Mouse (Mus musculus) CH12.LX (cell line): ENCODE measurements at regions not wholly inside any gene's neighbourhood (a gene's known extent, or its start where the extent isn't known, plus 50 kb on each side); places are given as distances from the start of the nearest gene placed in this dataset.

ENCODE experiments used
- DNase-seq: peaks from one replicate; pipeline ENCODE4 v3.0.0-alpha.2; 2013; ENCODE audit errors: extremely low read depth
- H3K27ac ChIP-seq: 2 replicates; pipeline ENCODE4 v1.5.1; 2012; ENCODE audit warnings: low read depth, mild to moderate bottlenecking, control low read depth, moderate library complexity; ENCODE audit not compliant: insufficient read depth
- H3K27me3 ChIP-seq: replicated peaks from 2 replicates; pipeline ENCODE3; 2012; ENCODE audit warnings: inconsistent platforms
- H3K36me3 ChIP-seq, 2 experiments: replicated peaks in 1 of 2; 2 replicates each; pipeline versions ENCODE3 to v1.6.1; 2012; ENCODE audit warnings: inconsistent platforms in 1 of 2, low read length in 1 of 2, mild to moderate bottlenecking in 1 of 2, mixed read lengths in 1 of 2, moderate library complexity in 1 of 2; ENCODE audit not compliant: control insufficient read depth in 1 of 2, insufficient read depth in 1 of 2
- H3K4me1 ChIP-seq, 2 experiments: 2 replicates each; pipeline ENCODE4 v1.6.1; 2012; ENCODE audit warnings: inconsistent platforms in 1 of 2, moderate library complexity in 1 of 2; ENCODE audit not compliant: insufficient read depth in 2 of 2, control insufficient read depth in 1 of 2
- H3K4me2 ChIP-seq: 2 replicates; pipeline ENCODE4 v1.6.1; 2012; ENCODE audit warnings: low read depth, mild to moderate bottlenecking, control low read depth; ENCODE audit not compliant: poor library complexity, insufficient read depth, severe bottlenecking
- H3K4me3 ChIP-seq, 3 experiments: fragments of 150-350 bp in 1 of 3; sonication (generic) in 1 of 3; replicated peaks in 1 of 3; 2 replicates each; pipeline versions ENCODE3 to v1.5.1; 2011 to 2012; ENCODE audit warnings: low read depth in 2 of 3, low read length in 2 of 3, mild to moderate bottlenecking in 2 of 3, moderate library complexity in 2 of 3, control low read depth in 1 of 3, improper control_type of control experiment in 1 of 3, inconsistent platforms in 1 of 3, mixed read lengths in 1 of 3; ENCODE audit not compliant: poor library complexity in 1 of 3
- H3K79me2 ChIP-seq: replicated peaks from 2 replicates; pipeline ENCODE4 v1.6.1; 2012; ENCODE audit warnings: mild to moderate bottlenecking, moderate library complexity; ENCODE audit not compliant: control insufficient read depth, poor library complexity, insufficient read depth, severe bottlenecking; ENCODE audit errors: extremely low read depth
- H3K9ac ChIP-seq: 2 replicates; pipeline ENCODE4 v1.6.1; 2012; ENCODE audit warnings: low read depth, mild to moderate bottlenecking, control low read depth, moderate library complexity; ENCODE audit not compliant: insufficient read depth
- H3K9me3 ChIP-seq: replicated peaks from 2 replicates; pipeline ENCODE3; 2012; ENCODE audit warnings: low read length, inconsistent platforms, mixed read lengths
- BHLHE40 ChIP-seq: IDR thresholded peaks from 2 replicates; pipeline ENCODE4 v1.6.1; 2011; ENCODE audit warnings: mild to moderate bottlenecking, low read depth, low read length, improper control_type of control experiment
- CHD2 ChIP-seq: IDR thresholded peaks from 2 replicates; pipeline ENCODE4 v1.6.1; 2011; ENCODE audit warnings: low read length, improper control_type of control experiment
- CTCF ChIP-seq, 2 experiments: IDR thresholded peaks in 1 of 2; conservative IDR thresholded peaks in 1 of 2; 2 replicates each; pipeline ENCODE4 v1.5.1; 2011 to 2012; ENCODE audit warnings: low read depth in 2 of 2, low read length in 2 of 2, improper control_type of control experiment in 1 of 2, inconsistent platforms in 1 of 2, mild to moderate bottlenecking in 1 of 2, moderate library complexity in 1 of 2
- E2F4 ChIP-seq: IDR thresholded peaks from 2 replicates; pipeline ENCODE4 v1.6.1; 2011; ENCODE audit warnings: low read depth, low read length, improper control_type of control experiment; ENCODE audit not compliant: insufficient replicate concordance
- ELF1 ChIP-seq: IDR thresholded peaks from 2 replicates; pipeline ENCODE4 v1.6.1; 2014; ENCODE audit warnings: low read depth, mild to moderate bottlenecking, inconsistent platforms, low read length, improper control_type of control experiment
- EP300 ChIP-seq: IDR thresholded peaks from 2 replicates; pipeline ENCODE4 v1.6.1; 2011; ENCODE audit warnings: low read length, improper control_type of control experiment
- ETS1 ChIP-seq: conservative IDR thresholded peaks from 2 replicates; pipeline ENCODE4 v1.6.1; 2012; ENCODE audit warnings: low read depth, mild to moderate bottlenecking, inconsistent platforms, low read length, improper control_type of control experiment, moderate library complexity
- GABPA ChIP-seq: IDR thresholded peaks from 2 replicates; pipeline ENCODE4 v1.6.1; 2012; ENCODE audit warnings: low read depth, low read length, improper control_type of control experiment, inconsistent platforms; ENCODE audit not compliant: insufficient replicate concordance
- HCFC1 ChIP-seq: IDR thresholded peaks from 2 replicates; pipeline ENCODE4 v1.6.1; 2012; ENCODE audit warnings: low read depth, mild to moderate bottlenecking, inconsistent platforms, low read length, improper control_type of control experiment
- IRF4 ChIP-seq: IDR thresholded peaks from 2 replicates; pipeline ENCODE4 v1.6.1; 2014; ENCODE audit warnings: low read depth, mild to moderate bottlenecking, inconsistent platforms, low read length, improper control_type of control experiment
- JUN ChIP-seq: IDR thresholded peaks from 2 replicates; pipeline ENCODE4 v1.6.1; 2011; ENCODE audit warnings: low read depth, mild to moderate bottlenecking, low read length, improper control_type of control experiment, moderate library complexity; ENCODE audit not compliant: insufficient read depth
- KAT2A ChIP-seq: IDR thresholded peaks from 2 replicates; pipeline ENCODE4 v1.6.1; 2012; ENCODE audit warnings: low read length, improper control_type of control experiment, inconsistent platforms; ENCODE audit not compliant: insufficient replicate concordance
- MAFK ChIP-seq: IDR thresholded peaks from 2 replicates; pipeline ENCODE4 v1.6.1; 2011; ENCODE audit warnings: low read length, improper control_type of control experiment; ENCODE audit not compliant: insufficient replicate concordance
- MAX ChIP-seq: IDR thresholded peaks from 2 replicates; pipeline ENCODE4 v1.6.1; 2011; ENCODE audit warnings: low read length, improper control_type of control experiment
- MEF2A ChIP-seq: IDR thresholded peaks from 2 replicates; pipeline ENCODE4 v1.6.1; 2014; ENCODE audit warnings: low read depth, mild to moderate bottlenecking, inconsistent platforms, low read length, improper control_type of control experiment, borderline replicate concordance
- MXI1 ChIP-seq: IDR thresholded peaks from 2 replicates; pipeline ENCODE4 v1.6.1; 2011; ENCODE audit warnings: mild to moderate bottlenecking, low read depth, low read length, improper control_type of control experiment
- MYC ChIP-seq: IDR thresholded peaks from 2 replicates; pipeline ENCODE4 v1.6.1; 2011; ENCODE audit warnings: low read depth, mild to moderate bottlenecking, improper control_type of control experiment, low read length
- NELFE ChIP-seq: IDR thresholded peaks from 2 replicates; pipeline ENCODE4 v1.6.1; 2011; ENCODE audit warnings: low read depth, low read length, improper control_type of control experiment
- POLR2A ChIP-seq: IDR thresholded peaks from 2 replicates; pipeline ENCODE4 v1.6.1; 2011; ENCODE audit warnings: low read depth, mild to moderate bottlenecking, improper control_type of control experiment, low read length
- RCOR1 ChIP-seq: conservative IDR thresholded peaks from 2 replicates; pipeline ENCODE4 v1.6.1; 2012; ENCODE audit warnings: low read depth, mild to moderate bottlenecking, inconsistent platforms, low read length, improper control_type of control experiment
- SMC3 ChIP-seq: IDR thresholded peaks from 2 replicates; pipeline ENCODE4 v1.6.1; 2011; ENCODE audit warnings: low read depth, low read length, improper control_type of control experiment
- TCF12 ChIP-seq: IDR thresholded peaks from 2 replicates; pipeline ENCODE4 v1.6.1; 2014; ENCODE audit warnings: low read depth, mild to moderate bottlenecking, inconsistent platforms, low read length, improper control_type of control experiment
- USF2 ChIP-seq: conservative IDR thresholded peaks from 2 replicates; pipeline ENCODE4 v1.6.1; 2011; ENCODE audit warnings: low read depth, low read length, improper control_type of control experiment
- ZKSCAN1 ChIP-seq: IDR thresholded peaks from 2 replicates; pipeline ENCODE4 v1.6.1; 2012; ENCODE audit warnings: low read depth, inconsistent platforms, low read length, improper control_type of control experiment, borderline replicate concordance
- ZMIZ1 ChIP-seq: IDR thresholded peaks from 2 replicates; pipeline ENCODE4 v1.6.1; 2012; ENCODE audit warnings: low read depth, mild to moderate bottlenecking, inconsistent platforms, low read length, improper control_type of control experiment
- ZNF384 ChIP-seq: IDR thresholded peaks from 2 replicates; pipeline ENCODE4 v1.6.1; 2012; ENCODE audit warnings: low read depth, low read length, improper control_type of control experiment, inconsistent platforms
- dilution Hi-C: fragments of 300-500 bp; cut with MboI; formaldehyde crosslinking; loops from 2 replicates; pipeline ENCODE4 v1.14.3; 2020; ENCODE audit warnings: low sequenced_read_pairs; ENCODE audit not compliant: extremely low pct_unique_long_range_greater_than_20kb, extremely low pct_ligation_motif_present
- in situ Hi-C: fragments of 300-500 bp; cut with MboI; formaldehyde crosslinking; loops from 3 replicates; pipeline ENCODE4 v1.14.3; 2019; ENCODE audit warnings: low sequenced_read_pairs, low pct_ligation_motif_present, low pct_unique_long_range_greater_than_20kb, mixed read lengths

- TF ChIP-seq CTCF (conservative IDR thresholded peaks at IDR 0.05 in 1 of 2, IDR thresholded peaks at IDR 0.05 in 1 of 2; ENCODE audit: low read depth in 2 of 2, low read length in 2 of 2) (no peak), ELF1 (no peak), RCOR1 (no peak), MXI1 (no peak), MEF2A (no peak), POLR2A (no peak), E2F4 (no peak), MAX (no peak), ETS1 (no peak), SMC3 (no peak), ZKSCAN1 (no peak), TCF12 (no peak), GABPA (no peak), CHD2 (no peak), NELFE (no peak)
- DNase-seq: no peak
- H3K4me2 ChIP-seq: no peak overlapping the region
- dilution Hi-C loops: no loop called here
- H3K9ac ChIP-seq: no peak overlapping the region
- H3K27ac ChIP-seq: no peak overlapping the region
- H3K4me3 ChIP-seq: no peak overlapping the region
- H3K9me3 ChIP-seq: no peaks in the 10 kb centered on the region
- no peaks in the 10 kb centered on the region for H3K79me2 ChIP-seq
- no peaks in the 10 kb centered on the region for H3K27me3 ChIP-seq
- no peaks in the 10 kb centered on the region for H3K36me3 ChIP-seq
- H3K4me1 ChIP-seq: no peaks in the 10 kb centered on the region
- in situ Hi-C loops: no loop called here
Measured at GRCm38 (mm10) chr13:6751599-6751998, 103.0 kb upstream of the Pfkp start.

GRCm38 (mm10) chr13:6751149-6751548 lies 102.6 kb upstream of the Pfkp start:
- H3K79me2 ChIP-seq: no peaks in the 10 kb centered on the region
- H3K27ac ChIP-seq: no peak overlapping the region
- TF ChIP-seq EP300: no peak
- no peak for TF ChIP-seq HCFC1
- TF ChIP-seq MAX: no peak
- TF ChIP-seq GABPA: no peak
- no peak for TF ChIP-seq MXI1
- no peak for TF ChIP-seq ELF1
- no peak for TF ChIP-seq MAFK
- no peak for TF ChIP-seq MYC
- TF ChIP-seq JUN: no peak
- no peak for TF ChIP-seq IRF4
- TF ChIP-seq KAT2A: no peak
- TF ChIP-seq ZNF384: no peak
- no peak for TF ChIP-seq TCF12
- TF ChIP-seq USF2: no peak
- TF ChIP-seq BHLHE40: no peak
- TF ChIP-seq ZMIZ1: no peak
- TF ChIP-seq, all 38 proteins: peak for 0
- no peak overlapping the region for H3K4me3 ChIP-seq
- H3K4me2 ChIP-seq: no peak overlapping the region
- H3K36me3 ChIP-seq: no peaks in the 10 kb centered on the region
- H3K27me3 ChIP-seq: no peaks in the 10 kb centered on the region
- dilution Hi-C loops (no loop called here), in situ Hi-C loops (no loop called here)
- no peak overlapping the region for H3K9ac ChIP-seq
- H3K4me1 ChIP-seq: no peaks in the 10 kb centered on the region
- H3K9me3 ChIP-seq: no peaks in the 10 kb centered on the region
- DNase-seq: no peak
